Mouse (Mus musculus) forebrain, embryonic 11.5 days (tissue): ENCODE measurements around the gene Slco2a1. TPM values are rescaled to one million over a fixed set of nuclear protein-coding genes. Genes with fewer than 3 reads are reported as not detected.

ENCODE experiments used
- ATAC-seq: fragments of 200-750 bp; cut with Nextera tagmentation; replicated peaks from 2 replicates; pipeline ENCODE4 v1.8.0; 2017; ENCODE audit warnings: moderate TSS enrichment; ENCODE audit not compliant: low FRiP score
- DNase-seq: peaks from one replicate; pipeline ENCODE4 v3.0.0-alpha.2; 2017; ENCODE audit warnings: low spot score
- H3K27ac ChIP-seq: fragments of 300-500 bp; sonication (generic); 2 replicates; pipeline ENCODE4 v1.5.1; 2014; ENCODE audit warnings: low read depth, low read length
- H3K27me3 ChIP-seq: fragments of 300-500 bp; sonication (generic); 2 replicates; pipeline ENCODE4 v1.6.1; 2014; ENCODE audit warnings: mild to moderate bottlenecking, low read length, mixed read lengths; ENCODE audit not compliant: control insufficient read depth, insufficient read depth
- H3K36me3 ChIP-seq: fragments of 300-500 bp; sonication (generic); 2 replicates; pipeline ENCODE4 v1.6.1; 2014; ENCODE audit warnings: mild to moderate bottlenecking, low read length, moderate library complexity, mixed read lengths; ENCODE audit not compliant: control insufficient read depth, insufficient read depth
- H3K4me1 ChIP-seq: fragments of 300-500 bp; sonication (generic); replicated peaks from 2 replicates; pipeline ENCODE4 v1.6.1; 2014; ENCODE audit warnings: low read length, mixed read lengths; ENCODE audit not compliant: control insufficient read depth, insufficient read depth
- H3K4me2 ChIP-seq: fragments of 300-500 bp; sonication (generic); 2 replicates; pipeline ENCODE4 v1.6.1; 2014; ENCODE audit warnings: low read depth, mild to moderate bottlenecking, low read length, moderate library complexity, mixed read lengths; ENCODE audit not compliant: severe bottlenecking
- H3K4me3 ChIP-seq: fragments of 300-500 bp; sonication (generic); 2 replicates; pipeline ENCODE4 v1.5.1; 2014; ENCODE audit warnings: low read depth, low read length
- H3K9ac ChIP-seq: fragments of 300-500 bp; sonication (generic); 2 replicates; pipeline ENCODE4 v1.6.1; 2014; ENCODE audit warnings: low read length
- H3K9me3 ChIP-seq: fragments of 300-500 bp; sonication (generic); 2 replicates; pipeline ENCODE4 v1.6.1; 2016; ENCODE audit warnings: low read length, mixed read lengths; ENCODE audit not compliant: control insufficient read depth
- WGBS: fragments of 180-500 bp; shearing (Covaris S2); extraction: QIAGEN DNeasy Blood & Tissue Kit; methylation state at CpG from one replicate; pipeline ENCODE4 v1.1.7; 2014; 5-methylcytosine and 5-hydroxymethylcytosine counted together
- polyA plus RNA-seq: library from polyadenylated mRNA; unstranded; fragments of >200 nt; fragmentation: Nextera tagmentation; extraction: Ambion mirVana; gene quantifications from 2 replicates; pipeline ENCODE4 v1.2.1, GENCODE M21; 2014

The Slco2a1 gene
- polyA plus RNA-seq, 1 experiment from 2014 or later = 0.55 TPM

GRCm38 (mm10) chr9:103072926-103073515 lies 84.5 kb downstream of the Slco2a1 start:
- 92% methylated on average over 11 of the region's 11 CpGs for WGBS
- no peaks in the 10 kb centered on the region for H3K4me1 ChIP-seq
- no peak for DNase-seq

GRCm38 (mm10) chr9:103076836-103077531 lies 88.5 kb downstream of the Slco2a1 start:
- ATAC-seq (no peak), DNase-seq (no peak)
- Histone ChIP-seq H3K4me3 (no peak overlapping the region), H3K27me3 (no peaks in the 10 kb centered on the region), H3K36me3 (no peaks in the 10 kb centered on the region), H3K4me2 (no peak overlapping the region), H3K4me1 (no peaks in the 10 kb centered on the region), H3K9ac (no peak overlapping the region), H3K27ac (no peak overlapping the region), H3K9me3 (no peaks in the 10 kb centered on the region)
- WGBS = 82% methylated on average over 21 of the region's 21 CpGs

More at GRCm38 (mm10) chr9:103072926-103073515, 84.5 kb downstream of the Slco2a1 start:
- H3K4me2 ChIP-seq = no peak overlapping the region
- H3K27ac ChIP-seq = no peak overlapping the region
- H3K9me3 ChIP-seq = no peaks in the 10 kb centered on the region
- no peaks in the 10 kb centered on the region for H3K27me3 ChIP-seq
- H3K4me3 ChIP-seq = no peak overlapping the region
- no peaks in the 10 kb centered on the region for H3K36me3 ChIP-seq
- no peak overlapping the region for H3K9ac ChIP-seq
- ATAC-seq = no peak

GRCm38 (mm10) chr9:103078194-103078691 lies 89.7 kb downstream of the Slco2a1 start:
- H3K4me1 ChIP-seq = no peaks in the 10 kb centered on the region
- no peak overlapping the region for H3K9ac ChIP-seq
- no peak for ATAC-seq
- H3K27ac ChIP-seq = no peak overlapping the region
- no peaks in the 10 kb centered on the region for H3K36me3 ChIP-seq
- no peak overlapping the region for H3K4me2 ChIP-seq
- no peaks in the 10 kb centered on the region for H3K27me3 ChIP-seq
- WGBS = 93% methylated on average over 6 of the region's 6 CpGs
- no peak for DNase-seq
- H3K4me3 ChIP-seq = no peak overlapping the region
- H3K9me3 ChIP-seq = no peaks in the 10 kb centered on the region

GRCm38 (mm10) chr9:103080211-103080610 lies 91.7 kb downstream of the Slco2a1 start:
- no peak overlapping the region for H3K4me3 ChIP-seq
- no peak for ATAC-seq
- H3K4me1 ChIP-seq = no peaks in the 10 kb centered on the region
- no peak overlapping the region for H3K4me2 ChIP-seq
- no peaks in the 10 kb centered on the region for H3K36me3 ChIP-seq
- no peaks in the 10 kb centered on the region for H3K27me3 ChIP-seq
- 89% methylated on average over 3 of the region's 3 CpGs for WGBS
- no peaks in the 10 kb centered on the region for H3K9me3 ChIP-seq
- H3K27ac ChIP-seq = no peak overlapping the region
- H3K9ac ChIP-seq = no peak overlapping the region
- no peak for DNase-seq

GRCm38 (mm10) chr9:103082246-103082975 lies 93.9 kb downstream of the Slco2a1 start:
- Histone ChIP-seq H3K27ac (no peak overlapping the region), H3K27me3 (no peaks in the 10 kb centered on the region), H3K9ac (no peak overlapping the region), H3K9me3 (no peaks in the 10 kb centered on the region), H3K4me2 (no peak overlapping the region), H3K4me3 (no peak overlapping the region), H3K36me3 (no peaks in the 10 kb centered on the region), H3K4me1 (no peaks in the 10 kb centered on the region)
- ATAC-seq (no peak), DNase-seq (no peak)
- 81% methylated on average over 8 of the region's 8 CpGs for WGBS

- Histone ChIP-seq H3K9me3 (no peaks in the 10 kb centered on the region), H3K4me3 (no peak overlapping the region), H3K27me3 (no peaks in the 10 kb centered on the region), H3K36me3 (no peaks in the 10 kb centered on the region), H3K27ac (no peak overlapping the region), H3K9ac (no peak overlapping the region), H3K4me2 (no peak overlapping the region), H3K4me1 (no peaks in the 10 kb centered on the region)
- WGBS = 75% methylated on average over 3 of the region's 3 CpGs
- ATAC-seq (no peak), DNase-seq (no peak)
Measured at GRCm38 (mm10) chr9:103083405-103083804, 94.9 kb downstream of the Slco2a1 start.

- no peaks in the 10 kb centered on the region for H3K36me3 ChIP-seq
- H3K4me3 ChIP-seq = no peak overlapping the region
- H3K9me3 ChIP-seq = no peaks in the 10 kb centered on the region
- DNase-seq (no peak), ATAC-seq (no peak)
- no peaks in the 10 kb centered on the region for H3K27me3 ChIP-seq
- H3K4me1 ChIP-seq = no peaks in the 10 kb centered on the region
- 87% methylated on average over 6 of the region's 6 CpGs for WGBS
- H3K9ac ChIP-seq = no peak overlapping the region
- no peak overlapping the region for H3K27ac ChIP-seq
- no peak overlapping the region for H3K4me2 ChIP-seq
Measured at GRCm38 (mm10) chr9:103086736-103087135, 98.2 kb downstream of the Slco2a1 start.

- H3K9me3 ChIP-seq = no peaks in the 10 kb centered on the region
- no peaks in the 10 kb centered on the region for H3K4me1 ChIP-seq
- H3K27me3 ChIP-seq = no peaks in the 10 kb centered on the region
- DNase-seq = no peak
- no peak overlapping the region for H3K27ac ChIP-seq
- H3K4me2 ChIP-seq = no peak overlapping the region
- no peaks in the 10 kb centered on the region for H3K36me3 ChIP-seq
- H3K9ac ChIP-seq = no peak overlapping the region
- no peak for ATAC-seq
- H3K4me3 ChIP-seq = no peak overlapping the region
- 85% methylated on average over 8 of the region's 8 CpGs for WGBS
Measured at GRCm38 (mm10) chr9:103087301-103087700, 98.8 kb downstream of the Slco2a1 start.
